Mouse (Mus musculus): ENCODE data around the gene Cenpt. TPM values are rescaled to one million over a fixed set of nuclear protein-coding genes. Genes with fewer than 3 reads are reported as not detected.

The Cenpt gene
- total RNA-seq, 2 experiments from 2014 or later, result 14.6 to 16.0 TPM

DNA sequence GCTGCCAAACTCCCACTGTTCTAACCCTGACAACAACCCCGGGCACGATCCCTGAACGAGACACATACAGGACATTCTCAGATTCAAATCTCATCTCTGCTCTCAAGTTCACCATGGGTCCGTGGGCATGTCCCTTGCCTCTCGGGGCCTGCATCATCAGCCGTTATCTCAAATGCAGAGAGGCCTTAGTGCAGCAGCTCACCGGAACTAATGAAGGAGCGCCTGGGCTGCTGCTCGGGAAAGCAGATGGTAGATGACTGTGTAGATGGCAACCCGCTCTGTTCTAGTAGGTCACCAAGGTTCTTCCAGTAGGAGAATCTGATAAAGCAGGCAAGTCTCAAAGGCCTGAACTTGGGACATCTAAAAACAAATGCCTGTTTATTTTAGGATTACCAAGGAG is 42.0 kb downstream of the Cenpt start:
- no peak for DNase-seq (ENCODE audit: low spot score in 2 of 2)
- no peak for TF ChIP-seq CTCF (conservative IDR thresholded peaks at IDR 0.05)
- Histone ChIP-seq H3K27ac (peak overlapping the region; percentile 62), H3K4me3 (no peak overlapping the region)

DNA sequence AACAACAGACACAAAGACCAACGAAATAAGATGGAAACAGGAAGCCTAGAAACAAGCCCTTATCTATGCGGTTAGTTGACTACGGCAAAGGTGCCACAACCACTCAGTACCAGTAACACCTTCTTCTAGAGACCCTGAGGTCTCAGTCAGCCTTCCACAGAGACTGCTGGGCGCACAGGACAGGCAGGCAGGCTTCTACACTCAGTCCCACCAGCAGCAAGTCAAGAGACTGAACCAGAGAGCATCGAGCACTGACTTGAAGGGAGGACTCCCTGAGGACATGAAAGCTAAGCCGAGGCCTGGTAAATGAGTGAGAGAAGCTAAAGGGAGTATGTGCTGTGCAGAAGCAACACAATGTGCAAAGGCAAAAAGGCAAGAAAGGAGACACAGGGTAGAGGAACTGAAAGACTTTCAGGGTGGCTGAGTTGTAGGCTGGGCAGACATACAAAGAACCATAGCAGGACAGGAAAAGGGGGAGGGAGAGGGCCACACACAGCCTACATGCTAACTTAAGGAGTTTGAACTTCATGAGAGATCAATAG is 42.8 kb downstream of the Cenpt start:
- DNase-seq (ENCODE audit: low spot score in 2 of 2), result no peak
- Histone ChIP-seq H3K4me3 (no peak overlapping the region), H3K27ac (peak overlapping the region; percentile 62; the same call in 1 of the 2 replicates)
- no peak for TF ChIP-seq CTCF (conservative IDR thresholded peaks at IDR 0.05)

DNA sequence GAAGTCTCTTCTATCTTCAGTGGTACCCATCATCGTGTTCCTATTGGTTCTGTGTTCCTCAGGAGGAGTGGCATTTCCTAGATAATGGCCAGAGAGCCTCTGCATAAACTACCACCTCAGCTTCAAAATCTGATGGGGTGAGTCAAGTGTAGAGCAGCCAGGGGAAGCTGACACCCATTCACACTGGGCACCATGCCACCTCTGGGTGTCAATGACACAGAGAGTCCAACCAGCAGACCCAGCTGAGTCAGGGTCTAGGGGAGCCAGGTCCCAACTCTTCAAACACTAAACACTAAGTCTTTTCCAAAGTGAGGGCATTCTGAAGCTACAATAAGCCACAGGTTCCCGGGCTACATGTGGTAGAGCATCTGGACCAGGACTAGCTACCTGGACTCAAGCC is 44.6 kb downstream of the Cenpt start:
- H3K4me3 ChIP-seq, result no peak overlapping the region
- DNase-seq (ENCODE audit: low spot score in 2 of 2), result no peak
- H3K27ac ChIP-seq, result no peak overlapping the region
- no peak for TF ChIP-seq CTCF (conservative IDR thresholded peaks at IDR 0.05)

DNA sequence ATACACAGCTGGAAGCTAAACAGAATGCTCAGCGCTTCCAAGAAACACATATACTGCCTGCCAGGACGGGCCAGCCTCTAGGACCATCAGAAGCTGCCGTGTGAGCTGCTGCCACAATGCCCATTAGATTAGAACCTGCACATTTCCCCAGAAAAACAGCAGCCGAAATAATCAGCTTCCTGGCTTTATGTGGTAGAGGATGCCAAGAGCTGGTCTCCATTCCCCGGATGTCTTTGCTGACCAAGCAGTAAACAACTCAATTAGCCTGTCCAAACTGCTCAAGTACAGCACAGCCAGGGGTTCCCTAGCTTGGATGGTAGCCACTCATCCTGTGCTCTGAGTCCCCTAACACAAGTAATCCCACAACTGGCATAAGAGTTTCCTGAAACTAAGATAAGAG is 45.3 kb downstream of the Cenpt start:
- H3K27ac ChIP-seq, result peak overlapping the region; percentile 5; the same call in 1 of the 2 replicates
- no peak for TF ChIP-seq CTCF (conservative IDR thresholded peaks at IDR 0.05)
- no peak for DNase-seq (ENCODE audit: low spot score in 2 of 2)
- no peak overlapping the region for H3K4me3 ChIP-seq

DNA sequence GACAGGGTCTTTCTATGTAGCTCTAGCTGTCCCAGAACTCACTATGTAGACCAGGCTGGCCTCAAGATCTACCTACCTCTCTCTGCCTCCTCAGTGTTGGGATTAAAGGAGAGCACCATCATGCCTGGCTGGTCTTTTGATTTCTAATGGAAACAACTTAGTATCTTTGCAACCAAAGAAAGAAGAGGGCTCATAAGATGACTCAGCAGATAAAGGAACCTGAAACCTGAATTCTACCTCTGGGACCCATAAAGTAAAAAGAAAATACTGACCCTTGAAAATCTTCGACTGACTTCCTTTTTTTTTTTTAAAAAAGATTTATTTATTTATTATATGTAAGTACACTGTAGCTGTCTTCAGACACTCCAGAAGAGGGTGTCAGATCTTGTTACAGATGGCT is 47.1 kb downstream of the Cenpt start:
- DNase-seq (ENCODE audit: low spot score in 2 of 2), result no peak
- Histone ChIP-seq H3K4me3 (no peak overlapping the region), H3K27ac (0 out of 2 replicates have a peak overlapping the region, but pooled peaks have one; percentile 53)
- TF ChIP-seq CTCF (conservative IDR thresholded peaks at IDR 0.05), result no peak

DNA sequence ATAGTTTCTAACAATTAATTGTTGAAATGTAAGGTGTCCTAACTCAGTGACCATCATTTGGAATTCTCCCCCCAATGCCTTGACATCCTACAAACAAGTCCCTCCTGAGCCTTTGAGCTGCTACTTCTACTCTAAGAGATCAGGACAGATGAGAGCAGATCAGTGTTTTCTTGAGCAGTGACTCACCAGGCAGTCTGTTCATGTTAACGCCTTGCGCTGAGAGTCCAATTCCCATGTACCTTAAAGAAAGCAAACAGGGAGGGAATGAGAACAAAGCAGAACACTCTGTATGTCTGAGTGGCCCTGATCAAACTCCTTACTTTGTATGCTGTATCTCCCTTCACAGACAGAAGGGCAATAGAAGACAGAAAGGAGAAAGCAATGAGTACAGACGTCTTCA is 47.7 kb downstream of the Cenpt start:
- Histone ChIP-seq H3K4me3 (no peak overlapping the region), H3K27ac (peak overlapping the region; percentile 19; the same call in 1 of the 2 replicates)
- TF ChIP-seq CTCF (conservative IDR thresholded peaks at IDR 0.05), result no peak
- DNase-seq (ENCODE audit: low spot score in 2 of 2), result no peak

DNA sequence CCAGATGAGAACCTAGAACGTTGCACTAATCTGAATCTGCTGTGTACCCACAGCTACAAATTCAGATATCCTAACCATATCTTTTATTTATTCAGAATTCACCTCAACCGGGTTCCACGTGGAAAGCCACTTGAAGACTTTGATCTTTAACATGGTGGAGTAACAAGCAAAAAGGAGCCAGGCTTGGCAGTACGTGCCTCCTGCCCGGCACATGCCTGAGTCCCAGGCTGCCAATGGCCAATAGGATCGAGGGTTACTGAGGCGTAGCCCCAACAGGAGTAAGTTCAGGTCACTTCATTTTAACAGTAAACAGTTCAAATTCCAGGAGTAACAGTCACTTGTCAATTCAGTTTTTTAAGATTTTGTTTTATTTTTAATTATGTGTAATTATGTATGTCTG is 48.3 kb downstream of the Cenpt start:
- no peak overlapping the region for H3K4me3 ChIP-seq
- no peak overlapping the region for H3K27ac ChIP-seq
- no peak for TF ChIP-seq CTCF (conservative IDR thresholded peaks at IDR 0.05)
- no peak for DNase-seq (ENCODE audit: low spot score in 2 of 2)

DNA sequence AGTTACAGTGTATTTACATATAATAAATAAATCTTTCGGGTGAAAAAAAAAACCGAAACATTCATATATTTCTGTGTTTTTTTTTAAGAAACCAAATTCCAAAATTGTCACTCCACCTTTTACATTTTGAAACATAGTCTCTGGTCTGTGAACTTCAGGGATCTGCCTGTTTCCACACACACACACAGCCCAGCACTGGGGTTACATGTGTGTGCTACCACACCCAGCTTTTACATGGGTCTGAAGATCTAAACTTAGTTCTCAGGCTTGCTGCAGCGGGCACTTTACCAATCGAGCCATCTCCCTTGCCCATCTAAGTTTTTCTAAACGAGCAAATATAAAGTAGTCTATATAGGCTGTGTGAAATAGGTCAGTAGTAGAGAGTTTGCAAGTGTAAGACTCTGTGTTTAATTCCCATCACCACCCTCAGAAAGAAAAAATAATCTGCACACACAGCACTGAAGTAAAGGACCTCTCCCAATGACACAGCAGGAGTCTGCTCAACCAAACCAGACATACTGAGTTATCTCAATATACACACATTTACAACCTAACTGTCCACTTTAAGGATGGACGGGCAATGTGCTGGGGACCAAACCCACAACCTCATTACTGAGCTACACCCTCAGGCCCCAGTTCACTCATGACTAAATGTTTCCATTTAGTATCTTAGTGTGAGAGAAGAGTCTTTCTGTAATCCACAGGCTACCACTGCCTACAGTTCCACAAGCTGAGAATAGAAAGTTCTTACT is 51.7 kb downstream of the Cenpt start:
- no peak for DNase-seq (ENCODE audit: low spot score in 2 of 2)
- no peak for TF ChIP-seq CTCF (conservative IDR thresholded peaks at IDR 0.05)
- Histone ChIP-seq H3K4me3 (no peak overlapping the region), H3K27ac (no peak overlapping the region)

DNA sequence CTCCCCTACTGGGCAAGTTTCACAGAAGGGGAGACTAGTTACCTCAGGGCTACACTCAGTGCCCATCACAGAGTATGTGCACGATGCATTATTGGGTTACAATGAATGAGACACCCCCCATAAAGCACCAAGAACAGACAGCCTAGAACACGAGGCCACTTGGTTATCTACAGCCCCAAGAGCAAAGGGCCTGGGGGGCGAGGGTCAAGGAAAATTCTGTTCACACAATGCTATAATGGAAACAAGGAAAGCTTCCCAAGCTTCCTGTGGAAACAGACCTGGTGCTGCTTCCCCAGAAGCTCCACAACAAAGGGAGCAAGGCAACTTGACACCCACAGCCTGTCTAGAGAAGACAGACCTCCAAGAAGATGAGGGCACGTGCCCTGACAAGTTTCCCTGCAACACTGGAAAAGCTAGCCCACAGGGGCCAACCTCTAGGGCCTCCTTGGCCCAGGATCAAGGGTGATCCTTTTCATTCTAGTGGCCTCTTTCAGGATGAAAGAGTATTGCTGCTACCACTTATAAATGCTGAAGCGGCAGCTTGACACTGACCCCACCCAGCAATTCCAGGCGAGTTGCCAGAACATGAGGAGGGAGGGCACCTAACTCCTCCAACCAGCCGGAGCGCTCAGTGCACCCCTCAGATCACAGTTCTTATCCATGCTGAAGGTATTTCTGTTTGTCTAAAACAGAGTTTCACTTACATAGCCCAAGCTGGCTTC is 53.8 kb downstream of the Cenpt start:
- DNase-seq (ENCODE audit: low spot score in 2 of 2), result peak; percentile 41 to 44
- H3K27ac ChIP-seq, result no peak overlapping the region
- TF ChIP-seq CTCF (conservative IDR thresholded peaks at IDR 0.05), result no peak
- no peak overlapping the region for H3K4me3 ChIP-seq

DNA sequence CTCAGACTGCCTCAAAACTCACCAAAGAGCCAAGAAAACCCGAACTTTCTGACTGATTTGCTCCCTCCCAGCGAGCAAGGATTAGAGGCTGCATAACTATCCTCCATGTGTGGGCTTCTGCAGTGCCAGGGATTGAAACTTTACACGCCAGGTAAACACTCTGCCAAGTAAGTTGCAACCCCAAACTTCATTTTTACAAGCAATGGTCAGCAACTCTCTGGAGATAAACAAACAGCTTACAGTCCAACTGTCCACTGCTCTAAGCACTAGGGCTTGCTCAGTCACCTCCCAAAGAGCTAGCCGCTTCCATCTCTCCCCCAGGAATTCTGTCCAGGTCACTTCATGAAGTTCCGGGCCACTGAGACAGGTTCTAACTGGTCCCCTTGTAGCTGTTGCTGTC is 54.7 kb downstream of the Cenpt start:
- H3K4me3 ChIP-seq, result no peak overlapping the region

DNA sequence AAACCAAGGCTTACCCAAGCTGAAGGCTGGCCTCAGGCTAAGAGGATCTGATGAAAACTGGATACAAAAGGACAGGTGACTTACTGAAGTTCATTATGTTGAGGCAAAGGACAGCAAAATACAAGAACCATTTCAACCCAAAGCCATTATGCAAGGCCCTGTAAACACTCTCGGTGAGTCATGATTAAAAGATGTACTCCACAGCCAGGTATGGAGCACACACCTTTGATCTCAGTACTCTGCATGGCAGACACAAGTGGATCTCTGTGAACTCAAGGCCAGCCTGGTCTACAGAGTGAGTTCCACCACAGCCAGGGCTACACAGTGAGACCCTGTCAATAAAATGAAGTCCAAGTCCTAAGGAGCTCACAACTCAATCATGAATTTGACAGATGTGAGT is 57.3 kb downstream of the Cenpt start:
- no peak for DNase-seq (ENCODE audit: low spot score in 2 of 2)
- no peak overlapping the region for H3K27ac ChIP-seq
- H3K4me3 ChIP-seq, result no peak overlapping the region
- TF ChIP-seq CTCF (conservative IDR thresholded peaks at IDR 0.05), result no peak

More for the DNA sequence above, 54.7 kb downstream of the Cenpt start:
- H3K27ac ChIP-seq, result no peak overlapping the region
- no peak for TF ChIP-seq CTCF (conservative IDR thresholded peaks at IDR 0.05)
- no peak for DNase-seq (ENCODE audit: low spot score in 2 of 2)

Other genes starting within 250 kb of the Cenpt start
- gene Ripor1, start 248.0 kb downstream of the Cenpt start, total RNA-seq (2021), result 10 to 100 TPM; 88.7 to 94.8 TPM
- gene Ctcf, start 216.7 kb downstream of the Cenpt start, total RNA-seq (2021), result 10 to 100 TPM; 70.4 to 82.6 TPM
- not detected for gene Agrp, start 215.9 kb downstream of the Cenpt start, total RNA-seq (2021)
- gene Carmil2, start 167.0 kb downstream of the Cenpt start, total RNA-seq (2021), result 10 to 100 TPM; 71.1 to 76.9 TPM
- gene Acd, start 152.2 kb downstream of the Cenpt start, total RNA-seq (2021), result 10 to 100 TPM; 41.1 to 41.5 TPM
- gene Pard6a, start 152.1 kb downstream of the Cenpt start, total RNA-seq (2021), result 10 to 100 TPM; 32.7 to 35.4 TPM
- gene 4933405L10Rik, start 145.6 kb downstream of the Cenpt start, total RNA-seq (2021), result under 1 TPM in 1 of 2 experiments, not detected in 1; 0.84 TPM
- gene Enkd1, start 145.1 kb downstream of the Cenpt start, total RNA-seq (2021), result 10 to 100 TPM in 1 of 2 experiments, 1 to 10 TPM in 1; 8.1 to 10.8 TPM
- gene Gfod2, start 94.6 kb downstream of the Cenpt start, total RNA-seq (2021), result 10 to 100 TPM; 18.2 to 22.8 TPM
- gene Ranbp10, start 25.9 kb downstream of the Cenpt start, total RNA-seq (2021), result 10 to 100 TPM; 25.1 to 27.3 TPM
- gene Tsnaxip1, start 25.5 kb downstream of the Cenpt start, total RNA-seq (2021), result under 1 TPM; 0.22 to 0.28 TPM
- 10 to 100 TPM; 37.2 to 38.9 TPM for gene Thap11, start 1.9 kb upstream of the Cenpt start, total RNA-seq (2021)
- 10 to 100 TPM; 33.5 to 40.8 TPM for gene Nutf2, start 7.3 kb upstream of the Cenpt start, total RNA-seq (2021)
- gene Edc4, start 27.6 kb upstream of the Cenpt start, total RNA-seq (2021), result 10 to 100 TPM; 69.0 to 70.4 TPM
- gene Nrn1l, start 40.3 kb upstream of the Cenpt start, total RNA-seq (2021), result 1 to 10 TPM; 2.4 TPM
- 1 to 10 TPM; 8.0 to 9.9 TPM for gene Pskh1, start 47.2 kb upstream of the Cenpt start, total RNA-seq (2021)
- 1 to 10 TPM; 1.4 to 1.5 TPM for gene Ctrl, start 80.6 kb upstream of the Cenpt start, total RNA-seq (2021)
- 10 to 100 TPM; 53.0 to 61.6 TPM for gene Psmb10, start 85.2 kb upstream of the Cenpt start, total RNA-seq (2021)
- 10 to 100 TPM; 37.6 to 40.6 TPM for gene Lcat, start 90.1 kb upstream of the Cenpt start, total RNA-seq (2021)
- gene Slc12a4, start 112.8 kb upstream of the Cenpt start, total RNA-seq (2021), result 10 to 100 TPM; 19.4 to 26.6 TPM
- not detected for gene Dpep3, start 126.2 kb upstream of the Cenpt start, total RNA-seq (2021)
- 10 to 100 TPM; 21.0 TPM for gene Dus2, start 138.1 kb upstream of the Cenpt start, total RNA-seq (2021)
- gene Dpep2nb, start 152.7 kb upstream of the Cenpt start, total RNA-seq (2021), result not detected
- 10 to 100 TPM; 12.4 to 14.0 TPM for gene Ddx28, start 158.6 kb upstream of the Cenpt start, total RNA-seq (2021)
- 10 to 100 TPM; 12.4 to 12.7 TPM for gene Nfatc3, start 205.6 kb upstream of the Cenpt start, total RNA-seq (2021)